ENCODE assay signal across 8 mouse cellular contexts in genomic region chr9:60562443-60563371, GRCm38 (mm10). TPM values are rescaled to one million over a fixed set of nuclear protein-coding genes. Genes with fewer than 3 reads are reported as not detected.
A peak's percentile ranks its signal among the peaks of the same experiment; 100 is the strongest.
DNase-seq lines count a peak whose midpoint lies in the region; ATAC-seq and TF ChIP-seq lines count a peak whose summit lies in the region.

No protein-coding gene starts in this region.

- H3K36me3 ChIP-seq in hindbrain, embryonic 10.5 days: no peaks in the 10 kb centered on the region
- H3K36me3 ChIP-seq in hindbrain, embryonic 16.5 days (ENCODE audit: control insufficient read depth, insufficient read depth, low read length): no peaks in the 10 kb centered on the region
- H3K36me3 ChIP-seq in kidney, embryonic 16.5 days (ENCODE audit: insufficient read depth, low read length): no peaks in the 10 kb centered on the region

- no peak overlapping the region for H3K9ac ChIP-seq in hindbrain, embryonic 16.5 days (ENCODE audit: low read depth, low read length)
- peak overlapping the region; percentile 47 for H3K9ac ChIP-seq in kidney, embryonic 16.5 days (replicated peaks; ENCODE audit: low read length)

- no peaks in the 10 kb centered on the region for H3K27me3 ChIP-seq in hindbrain, embryonic 10.5 days (ENCODE audit: insufficient read depth, poor library complexity, severe bottlenecking)
- no peaks in the 10 kb centered on the region for H3K27me3 ChIP-seq in hindbrain, embryonic 16.5 days (replicated peaks; ENCODE audit: control insufficient read depth, insufficient read depth, low read length)
- no peaks in the 10 kb centered on the region for H3K27me3 ChIP-seq in kidney, embryonic 16.5 days (ENCODE audit: insufficient read depth, low read length)

- H3K4me3 ChIP-seq in hindbrain, embryonic 10.5 days: no peak overlapping the region
- no peak overlapping the region for H3K4me3 ChIP-seq in hindbrain, embryonic 16.5 days (ENCODE audit: low read length)
- peak overlapping the region; percentile 38 for H3K4me3 ChIP-seq in kidney, embryonic 16.5 days (ENCODE audit: low read length)

- peak; percentile 40; the same call in 1 of the 2 replicates for TF ChIP-seq CTCF in brain, embryonic 14.5 days (IDR thresholded peaks at IDR 0.05; ENCODE audit: borderline replicate concordance, extremely low read depth, insufficient read depth, insufficient read length)

- H3K27ac ChIP-seq in hindbrain, embryonic 10.5 days: no peak overlapping the region
- H3K27ac ChIP-seq in hindbrain, embryonic 16.5 days (ENCODE audit: low read depth, low read length): no peak overlapping the region
- peak overlapping the region; percentile 95 for H3K27ac ChIP-seq in kidney, embryonic 16.5 days (ENCODE audit: low read length)

- 74% methylated on average over 20 of the region's 20 CpGs for WGBS in hindbrain, embryonic 10.5 days
- WGBS in hindbrain, embryonic 16.5 days: 64% methylated on average over 20 of the region's 20 CpGs
- WGBS in kidney, embryonic 16.5 days: 5% methylated on average over 20 of the region's 20 CpGs

- no peak for ATAC-seq in hindbrain, embryonic 16.5 days
- peak; percentile 88 for ATAC-seq in kidney, embryonic 16.5 days (ENCODE audit: low FRiP score, low TSS enrichment)

- H3K4me1 ChIP-seq in hindbrain, embryonic 10.5 days (replicated peaks): peaks cover 18% of the 10 kb centered on the region
- H3K4me1 ChIP-seq in hindbrain, embryonic 16.5 days (ENCODE audit: control insufficient read depth, insufficient read depth, low read depth, low read length): peaks cover 9% of the 10 kb centered on the region
- H3K4me1 ChIP-seq in kidney, embryonic 16.5 days (ENCODE audit: insufficient read depth, low read length): peaks cover 42% of the 10 kb centered on the region

- no peak overlapping the region for H3K4me2 ChIP-seq in hindbrain, embryonic 16.5 days (ENCODE audit: low read length)
- peak overlapping the region; percentile 59 for H3K4me2 ChIP-seq in kidney, embryonic 16.5 days (replicated peaks; ENCODE audit: low read depth, low read length)

- H3K9me3 ChIP-seq in hindbrain, embryonic 10.5 days: no peaks in the 10 kb centered on the region
- no peaks in the 10 kb centered on the region for H3K9me3 ChIP-seq in hindbrain, embryonic 16.5 days (ENCODE audit: control insufficient read depth, low read length)
- no peaks in the 10 kb centered on the region for H3K9me3 ChIP-seq in kidney, embryonic 16.5 days (ENCODE audit: low read length)

- no peak for TF ChIP-seq POLR2A in brain, embryonic 14.5 days (IDR thresholded peaks at IDR 0.05; ENCODE audit: borderline replicate concordance, extremely low read depth, insufficient read depth, insufficient read length, poor library complexity, severe bottlenecking)

- DNase-seq in hindbrain, embryonic 10.5 days (ENCODE audit: low spot score): peak; percentile 32
- DNase-seq in brain, embryonic 14.5 days (ENCODE audit: low read depth): peak; percentile 9
- DNase-seq in neural tube, embryonic 10.5 days (ENCODE audit: extremely low spot score, low spot score): peak; percentile 47
- DNase-seq in Muller cell, postnatal 12 days (ENCODE audit: inconsistent ontology term): no peak
- DNase-seq in spleen, postnatal 36 days (ENCODE audit: low spot score in 2 of 2): no peak
- no peak for DNase-seq in right cerebral cortex, postnatal 36 days (ENCODE audit: low spot score in 2 of 2)

RNA-seq across cellular contexts. Expression of gene Thsd4, which starts 40.9 kb away (rescaled TPM):
- polyA plus RNA-seq in hindbrain, embryonic 10.5 days (2016; fragmentation: Nextera tagmentation; extraction: Ambion mirVana): 4.0 and 6.7 TPM in 2 replicates
- polyA plus RNA-seq in hindbrain, embryonic 16.5 days (2015; fragmentation: Nextera tagmentation; extraction: Ambion mirVana): 4.5 and 6.4 TPM in 2 replicates
- polyA plus RNA-seq in brain, embryonic 14.5 days (2012; rRNA removed): 5.3 and 7.9 TPM in 2 replicates
- 24.5 and 27.8 TPM in 2 replicates for polyA plus RNA-seq in kidney, embryonic 16.5 days (2015; fragmentation: Nextera tagmentation; extraction: Ambion mirVana)

Comparison
In these comparisons a context has a peak if more than half of its experiments do, and no peak if none do; other contexts are left out.
1. DNase-seq: peak in hindbrain, embryonic 10.5 days (single experiment), brain, embryonic 14.5 days (single experiment) and neural tube, embryonic 10.5 days (single experiment); none in Muller cell, postnatal 12 days (single experiment), spleen, postnatal 36 days (0 of 2) and right cerebral cortex, postnatal 36 days (0 of 2).